Mouse (Mus musculus) G1E-ER4 (cell line): ENCODE measurements at regions not wholly inside any gene's neighbourhood (a gene's known extent, or its start where the extent isn't known, plus 50 kb on each side); places are given as distances from the start of the nearest gene placed in this dataset.

Experiments used
- GATA1 ChIP-seq: IDR thresholded peaks from one replicate; pipeline ENCODE4 v1.8.0; 2012; ENCODE audit warnings: low read length, inconsistent platforms

GRCm38 (mm10) chr5:11983452-11983851, 65.6 kb downstream of the 4933402N22Rik start:
- no peak for TF ChIP-seq GATA1

DNA sequence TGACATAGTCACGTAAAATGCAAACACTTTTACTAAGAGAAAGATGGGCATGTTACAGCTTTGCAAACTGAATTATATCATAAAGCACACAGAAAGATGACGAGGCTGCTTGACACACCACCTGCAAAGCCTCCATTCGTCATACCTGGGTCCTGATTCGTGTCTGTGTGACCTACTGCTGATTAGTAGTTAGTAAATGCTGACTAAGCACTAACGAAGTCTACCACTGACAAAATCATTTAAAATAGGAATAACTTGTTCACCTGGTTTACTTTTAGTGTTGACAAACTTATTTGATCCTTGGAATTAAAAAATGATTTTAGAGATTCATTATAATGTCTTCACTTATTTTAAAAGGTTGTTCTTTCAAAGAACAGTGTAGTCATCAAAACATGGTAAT, 71.3 kb downstream of the 4933402N22Rik start:
- TF ChIP-seq GATA1: no peak

- TF ChIP-seq GATA1: no peak
Measured at GRCm38 (mm10) chr5:12000777-12001176, 82.9 kb downstream of the 4933402N22Rik start.

DNA sequence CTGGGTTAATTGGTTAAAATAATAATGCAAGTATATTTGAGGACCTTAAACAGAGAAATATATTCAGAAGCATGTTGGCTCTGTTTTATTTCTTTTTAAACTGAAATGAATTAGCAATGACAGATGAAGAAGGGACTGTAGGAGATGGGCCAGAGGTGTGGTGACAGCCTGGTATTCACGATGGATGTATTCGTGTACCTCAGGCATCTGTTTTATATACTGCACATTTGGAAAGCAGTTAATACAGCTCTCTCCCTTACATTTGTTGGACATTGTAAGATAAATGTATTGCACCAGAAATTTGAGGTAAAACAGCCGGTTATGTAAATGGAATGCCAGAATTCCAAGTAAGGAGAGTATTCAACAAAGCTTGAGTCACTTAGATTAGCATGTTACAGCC, 88.6 kb downstream of the 4933402N22Rik start:
- TF ChIP-seq GATA1: no peak

DNA sequence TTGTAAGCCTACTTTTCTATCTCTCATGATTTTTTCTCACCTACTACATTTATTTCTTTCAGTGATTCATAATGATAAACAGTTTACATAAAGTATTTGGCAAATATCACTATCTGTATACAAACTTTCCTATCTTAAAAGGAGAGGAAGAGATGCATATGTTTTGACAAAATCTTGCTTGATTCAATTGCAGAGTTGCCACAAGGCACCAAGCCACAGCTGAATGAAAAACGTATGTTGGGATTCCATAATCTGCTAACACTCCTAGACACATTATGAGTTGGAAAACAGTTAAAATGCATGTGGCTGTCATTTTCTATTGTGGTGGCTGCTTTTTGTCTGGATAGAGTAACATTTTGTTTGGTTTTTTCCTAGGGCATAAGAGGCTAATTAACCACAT, 98.5 kb downstream of the 4933402N22Rik start:
- TF ChIP-seq GATA1: no peak

- no peak for TF ChIP-seq GATA1
Measured at GRCm38 (mm10) chr5:12020489-12020888, 102.6 kb downstream of the 4933402N22Rik start.

GRCm38 (mm10) chr5:12024705-12025383, 107.0 kb downstream of the 4933402N22Rik start:
- TF ChIP-seq GATA1: no peak

DNA sequence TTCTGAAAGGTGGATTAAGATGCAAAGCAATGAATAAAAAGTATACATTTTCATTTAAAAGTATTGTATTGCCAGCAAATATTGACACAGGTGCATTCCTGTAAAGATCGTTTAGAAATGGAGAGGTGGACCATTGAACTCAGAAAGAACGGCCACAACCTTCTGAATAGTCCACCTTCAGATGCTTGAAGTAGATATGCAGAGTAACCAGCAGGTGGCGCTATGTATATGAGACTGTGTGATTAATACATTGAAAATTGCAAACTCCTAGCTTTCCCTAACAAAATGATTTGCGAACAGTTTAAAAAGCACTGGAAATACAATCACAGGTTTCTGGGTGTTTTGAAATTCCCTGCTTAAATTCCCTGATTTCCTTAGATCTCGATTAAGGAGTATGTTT, 112.2 kb downstream of the 4933402N22Rik start:
- no peak for TF ChIP-seq GATA1

DNA sequence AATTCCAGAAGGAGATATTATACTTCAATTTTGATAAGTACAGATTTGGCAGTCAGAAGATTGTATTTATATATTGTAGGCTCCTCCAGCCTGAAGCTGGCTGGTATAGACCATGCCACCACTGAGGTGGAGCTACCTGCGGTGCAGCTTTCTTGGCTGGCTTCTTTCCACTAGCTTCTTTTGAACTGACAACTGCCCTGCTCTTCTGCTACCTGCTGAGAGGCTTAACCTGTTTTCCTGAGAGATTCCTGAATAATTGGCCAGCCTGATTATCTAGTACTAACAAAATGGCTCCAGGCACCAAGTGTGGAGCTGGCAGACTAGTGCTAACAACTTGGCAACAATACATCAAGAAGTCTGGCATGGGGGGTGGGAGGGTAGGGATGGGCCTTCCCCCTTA, 132.0 kb downstream of the 4933402N22Rik start:
- no peak for TF ChIP-seq GATA1

GRCm38 (mm10) chr5:12080191-12080590, 162.3 kb downstream of the 4933402N22Rik start:
- no peak for TF ChIP-seq GATA1

DNA sequence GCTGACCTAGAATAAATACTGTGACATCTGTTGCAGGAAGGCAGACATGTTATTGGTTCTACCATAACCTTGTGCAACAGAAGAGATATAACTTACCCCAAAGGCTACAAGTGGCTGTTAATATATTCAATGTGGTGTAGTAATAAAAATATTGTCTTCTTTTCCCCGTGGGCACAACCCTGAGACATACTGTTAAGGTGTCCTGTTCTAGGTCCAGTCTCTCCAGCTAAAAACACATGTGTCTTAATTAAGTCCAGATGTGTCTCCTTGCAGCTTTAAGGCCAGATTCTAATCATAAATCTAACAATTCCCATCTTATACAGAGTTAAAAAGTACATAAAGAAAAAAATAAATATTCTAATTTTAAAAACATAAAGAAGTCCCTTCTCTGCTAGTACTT, 175.8 kb downstream of the 4933402N22Rik start:
- no peak for TF ChIP-seq GATA1

DNA sequence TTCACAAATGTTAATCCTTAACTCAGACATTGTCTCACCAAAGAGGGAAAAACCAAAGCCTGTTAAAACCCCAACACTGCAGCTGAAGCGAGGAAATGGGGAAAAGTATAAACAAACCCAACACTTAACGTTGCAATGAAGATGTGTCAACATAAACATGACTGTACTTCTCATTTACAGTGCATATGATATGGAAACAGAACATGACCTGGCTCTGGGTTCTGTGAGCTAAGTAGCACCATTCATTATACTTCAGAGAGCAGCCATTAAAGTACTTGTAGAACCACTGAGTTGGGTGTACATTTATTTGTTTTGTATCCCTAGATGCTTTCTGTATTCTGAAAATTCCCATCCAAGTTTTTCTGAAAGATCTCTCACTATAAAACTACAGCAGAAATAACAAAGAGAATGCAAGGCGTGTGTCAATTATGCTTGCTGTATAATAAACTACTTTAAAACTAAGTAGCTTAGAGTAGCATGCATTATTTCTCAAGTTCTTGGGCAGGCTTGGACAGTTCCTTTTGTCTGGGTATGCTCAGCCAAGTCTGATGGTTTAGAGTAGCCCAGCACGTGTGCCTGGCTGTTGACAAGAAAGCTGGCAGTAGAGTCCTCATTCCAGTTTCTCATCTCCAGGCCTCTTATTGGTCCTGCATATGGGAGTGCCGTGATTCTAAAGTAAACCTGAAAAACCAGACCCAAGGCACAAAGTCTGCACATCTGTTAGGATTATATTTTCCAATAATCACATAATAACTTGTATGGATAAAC, 198.9 kb downstream of the 4933402N22Rik start:
- no peak for TF ChIP-seq GATA1

DNA sequence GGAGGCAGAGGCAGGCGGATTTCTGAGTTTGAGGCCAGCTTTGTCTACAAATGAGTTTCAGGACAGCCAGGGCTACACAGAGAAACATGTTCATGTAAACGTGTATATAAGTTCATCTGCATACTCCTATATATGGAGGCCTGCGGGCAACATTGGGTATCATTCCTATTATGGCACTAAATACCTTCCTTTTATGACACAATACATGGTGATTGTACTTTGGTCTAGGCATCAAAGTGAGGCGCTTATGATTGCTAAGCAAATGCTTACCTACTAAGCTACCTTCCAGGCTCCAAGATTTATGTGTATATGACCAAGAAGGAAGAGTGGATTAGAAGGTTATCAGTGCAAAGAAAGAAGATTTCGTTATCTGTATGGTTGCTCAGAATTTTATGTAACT, 207.1 kb downstream of the 4933402N22Rik start:
- TF ChIP-seq GATA1: no peak

DNA sequence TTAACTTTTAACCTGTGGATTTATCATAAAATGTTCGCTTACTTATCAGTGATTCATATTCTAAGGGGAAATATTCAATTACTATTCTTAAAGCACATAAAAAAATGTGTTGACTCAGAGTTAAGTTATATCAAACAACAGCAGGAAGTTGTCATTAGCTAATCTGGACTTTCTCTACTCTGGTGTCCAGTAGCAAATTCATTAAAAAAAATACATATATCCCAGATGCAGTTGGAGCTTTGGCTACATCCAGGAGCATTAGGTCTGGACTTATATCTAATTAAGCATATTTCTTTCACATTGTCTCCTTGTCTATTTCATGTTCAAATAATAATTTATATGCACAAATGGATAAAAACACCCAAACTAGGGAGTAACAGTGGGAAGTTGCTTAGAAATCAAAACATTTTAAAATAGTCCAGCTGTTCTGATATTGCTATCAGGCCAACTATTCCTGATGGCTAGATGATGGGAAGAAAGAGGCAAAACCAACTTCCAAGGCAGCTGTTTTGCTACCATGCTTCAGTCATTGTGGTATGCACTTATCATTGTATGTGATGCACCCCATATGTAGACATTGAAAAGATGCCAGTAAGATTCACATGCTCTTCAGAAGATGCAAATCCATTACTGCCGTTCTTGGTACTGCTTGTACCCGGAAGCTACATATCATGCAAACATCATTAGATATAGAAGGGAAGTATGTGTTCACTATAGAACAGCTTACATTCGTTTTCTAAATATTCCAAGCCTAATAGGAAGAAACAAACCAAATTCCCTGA, 209.8 kb downstream of the 4933402N22Rik start:
- TF ChIP-seq GATA1: no peak

DNA sequence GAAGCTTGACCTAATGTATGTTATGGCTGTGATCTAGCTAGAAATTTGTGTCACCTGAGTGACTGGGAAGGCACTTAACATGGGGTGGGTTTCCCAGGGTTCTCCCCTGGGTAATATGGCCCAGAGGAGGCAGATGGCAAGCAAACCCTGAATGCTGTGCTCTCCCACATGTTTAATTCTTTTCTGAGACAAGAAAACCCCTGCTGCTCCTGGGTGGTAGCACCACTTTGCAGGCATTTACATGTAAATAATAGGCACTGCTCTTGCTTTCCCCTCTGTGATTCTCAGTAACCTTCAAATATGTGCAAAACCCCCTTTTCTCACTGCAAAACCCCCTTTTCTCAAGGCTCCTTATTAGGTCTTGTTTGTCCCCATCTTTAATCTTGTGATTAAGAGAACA, 221.1 kb downstream of the 4933402N22Rik start:
- TF ChIP-seq GATA1: no peak

DNA sequence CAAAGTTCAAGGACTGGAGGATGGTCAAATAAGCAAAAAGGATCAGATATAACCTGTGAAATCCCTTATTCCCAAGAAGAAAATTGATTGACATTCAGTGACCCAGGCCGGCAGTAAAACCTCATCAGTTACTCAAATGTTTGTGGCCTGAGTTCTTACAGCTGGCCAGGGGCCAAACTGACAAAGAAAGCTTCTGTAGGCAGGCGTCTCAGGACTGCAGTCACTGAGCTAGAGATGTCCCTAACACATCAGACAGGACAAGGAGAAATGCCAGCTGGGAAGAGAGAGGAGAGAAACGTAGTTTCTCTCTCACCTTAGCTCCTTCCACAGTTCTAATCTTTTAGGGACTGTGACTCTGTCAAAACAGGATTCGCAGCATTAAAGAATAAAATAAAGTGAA, 229.9 kb upstream of the Sema3d start:
- TF ChIP-seq GATA1: no peak
